Mouse (Mus musculus): ENCODE data around the gene Ubald2.

The Ubald2 gene

DNA sequence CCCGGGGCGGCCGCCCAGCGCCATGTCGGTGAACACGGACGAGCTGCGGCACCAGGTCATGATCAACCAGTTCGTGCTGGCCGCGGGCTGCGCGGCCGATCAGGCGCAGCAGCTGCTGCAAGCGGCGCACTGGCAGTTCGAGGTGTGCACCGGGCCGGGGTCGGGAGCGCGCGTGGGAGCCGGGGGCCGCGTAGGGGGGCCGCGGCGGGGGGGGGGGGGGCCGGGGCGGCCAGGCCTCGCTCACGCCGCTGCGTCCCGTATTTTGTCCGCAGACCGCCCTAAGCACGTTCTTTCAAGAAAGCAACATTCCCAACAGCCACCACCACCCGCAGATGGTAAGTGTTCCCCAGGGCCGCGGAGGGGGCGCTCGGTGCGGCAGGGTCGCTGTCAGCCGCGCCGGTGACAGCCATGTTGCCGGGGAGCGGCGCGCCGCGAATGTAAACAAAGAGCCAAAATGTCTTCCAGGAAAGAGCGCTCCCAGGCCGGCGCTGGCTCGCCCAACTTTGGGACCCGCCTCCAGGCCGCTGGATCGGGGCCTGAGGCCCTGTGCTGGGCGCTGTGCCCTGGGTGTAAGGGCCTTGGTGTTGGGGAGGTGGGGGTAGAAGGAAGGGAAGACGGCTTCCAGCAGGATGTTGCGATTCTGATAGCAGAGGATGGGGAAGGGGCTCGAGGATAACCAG is 533 bp downstream of the Ubald2 start:
- DNase-seq (ENCODE audit: low read depth): peak; percentile 90

DNA sequence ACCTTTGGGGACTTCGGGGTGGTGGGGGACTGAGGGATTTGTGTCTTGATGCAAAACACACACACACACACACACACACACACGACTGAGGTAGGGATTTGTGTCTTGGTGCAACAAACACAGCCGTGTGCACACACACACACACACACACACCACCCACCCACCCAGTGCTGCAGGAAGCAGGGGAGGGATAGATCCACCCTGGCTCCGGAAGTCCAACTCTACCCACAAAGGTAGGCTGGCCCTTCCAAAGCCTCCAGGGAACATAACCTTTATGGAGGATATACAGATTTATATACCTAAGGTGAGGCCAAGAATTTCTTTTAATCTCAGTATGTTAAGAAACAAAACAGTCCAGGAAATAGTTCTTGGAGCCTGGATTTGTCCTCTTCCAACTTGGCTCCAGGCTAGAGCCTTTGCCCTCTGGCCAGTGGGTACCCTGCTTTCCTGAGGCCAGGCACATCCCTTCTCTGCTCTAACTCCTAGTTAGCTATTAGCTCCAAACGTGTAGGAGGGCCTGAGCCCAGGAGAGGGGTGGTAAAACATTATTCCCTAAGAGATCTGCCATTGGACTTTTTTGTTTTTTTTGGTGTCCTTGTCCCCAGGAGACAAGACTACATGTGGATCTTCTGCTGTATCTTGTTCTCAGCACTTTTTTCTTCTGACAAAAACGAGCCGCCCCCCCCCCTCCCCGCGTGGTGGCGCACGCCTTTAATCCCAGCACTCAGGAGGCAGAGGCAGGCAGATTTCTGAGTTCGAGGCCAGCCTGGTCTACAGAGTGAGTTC is 1.3 kb downstream of the Ubald2 start:
- peak; percentile 38 for DNase-seq (ENCODE audit: low read depth)

DNA sequence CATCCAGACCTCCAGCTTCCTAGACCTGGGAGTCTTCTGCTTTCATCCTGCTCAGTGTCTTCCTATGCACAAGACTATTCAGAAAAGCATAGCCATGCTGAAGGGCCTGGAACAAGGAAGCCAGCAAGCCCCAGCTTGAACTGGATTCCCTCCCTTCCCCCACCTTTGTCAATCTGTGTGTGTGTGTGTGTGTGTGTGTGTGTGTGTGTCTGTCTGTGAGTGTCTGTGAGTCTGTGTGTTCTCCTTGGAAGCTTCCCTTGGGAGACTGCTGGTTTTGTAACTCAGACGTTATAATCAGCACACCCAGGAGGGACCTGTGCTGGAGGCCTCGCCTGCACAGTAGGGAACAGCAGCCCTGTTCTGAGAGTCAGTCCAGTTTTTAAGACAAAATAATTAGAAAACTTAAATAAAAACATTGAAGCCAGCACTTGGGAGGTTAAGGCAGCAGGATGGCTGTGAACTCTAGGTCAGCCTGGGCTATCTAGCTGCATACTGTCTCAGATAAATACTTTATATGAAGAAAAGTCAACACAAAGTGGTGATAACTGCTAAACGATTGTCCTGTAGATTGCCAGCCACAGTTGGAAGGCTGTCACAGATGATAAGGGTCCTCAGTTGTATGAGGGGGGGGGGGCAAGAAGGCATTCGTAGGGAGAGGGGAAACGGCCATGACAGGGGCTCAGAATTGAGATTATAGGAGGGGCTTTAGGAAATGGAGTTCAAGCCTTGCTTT is 2.3 kb downstream of the Ubald2 start:
- DNase-seq (ENCODE audit: low read depth): no peak

DNA sequence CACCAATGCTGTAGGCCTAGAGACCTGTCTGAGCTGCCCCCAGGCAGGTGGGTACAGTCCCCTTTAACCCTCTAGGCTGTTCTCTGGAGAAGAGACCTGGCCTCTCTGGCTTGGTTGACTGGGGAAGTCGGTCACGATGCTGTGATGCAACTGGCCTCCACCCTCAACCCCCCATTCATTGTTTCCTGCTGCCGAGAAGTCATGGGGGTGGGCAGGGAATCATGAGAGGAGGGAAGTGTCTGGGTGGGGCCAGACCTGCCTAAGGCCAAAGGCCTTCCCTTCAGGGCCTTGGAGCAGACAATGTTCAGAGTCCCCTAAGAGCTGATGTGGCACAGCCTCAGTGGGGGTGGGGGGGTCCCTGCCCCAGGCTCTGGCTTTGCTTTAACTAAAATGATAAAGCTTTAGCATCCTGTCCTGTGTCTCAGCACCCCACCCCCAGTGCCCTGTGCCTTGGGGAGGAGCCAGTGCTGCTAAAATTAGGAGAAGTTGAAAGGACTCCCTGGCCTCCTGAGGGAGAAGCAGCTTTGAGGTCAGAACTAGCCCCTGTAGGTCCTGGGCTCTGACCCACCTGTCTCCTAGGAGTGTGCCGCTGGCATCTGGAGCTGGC is 2.9 kb downstream of the Ubald2 start:
- DNase-seq (ENCODE audit: low read depth): no peak

DNA sequence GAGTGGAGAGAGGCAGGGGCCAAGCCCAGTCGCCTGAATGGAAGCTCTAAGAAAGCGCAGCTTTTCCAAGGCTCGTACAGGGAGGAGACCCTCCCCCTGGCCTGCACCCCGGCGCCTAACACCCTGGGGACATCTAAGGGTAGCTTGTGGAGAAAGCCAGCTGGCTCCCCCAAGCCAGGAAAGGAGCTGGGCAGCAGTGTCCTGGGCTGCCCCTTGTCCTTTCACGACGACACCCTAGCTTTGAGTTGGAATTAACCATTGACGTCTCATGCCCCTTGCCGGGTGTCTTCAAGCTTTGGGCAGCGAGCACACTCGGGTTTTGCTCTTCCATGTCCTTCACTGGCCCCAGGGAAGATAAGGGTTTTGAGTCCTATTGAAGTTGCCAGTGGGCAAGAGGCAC is 3.6 kb downstream of the Ubald2 start:
- DNase-seq (ENCODE audit: low read depth): no peak

DNA sequence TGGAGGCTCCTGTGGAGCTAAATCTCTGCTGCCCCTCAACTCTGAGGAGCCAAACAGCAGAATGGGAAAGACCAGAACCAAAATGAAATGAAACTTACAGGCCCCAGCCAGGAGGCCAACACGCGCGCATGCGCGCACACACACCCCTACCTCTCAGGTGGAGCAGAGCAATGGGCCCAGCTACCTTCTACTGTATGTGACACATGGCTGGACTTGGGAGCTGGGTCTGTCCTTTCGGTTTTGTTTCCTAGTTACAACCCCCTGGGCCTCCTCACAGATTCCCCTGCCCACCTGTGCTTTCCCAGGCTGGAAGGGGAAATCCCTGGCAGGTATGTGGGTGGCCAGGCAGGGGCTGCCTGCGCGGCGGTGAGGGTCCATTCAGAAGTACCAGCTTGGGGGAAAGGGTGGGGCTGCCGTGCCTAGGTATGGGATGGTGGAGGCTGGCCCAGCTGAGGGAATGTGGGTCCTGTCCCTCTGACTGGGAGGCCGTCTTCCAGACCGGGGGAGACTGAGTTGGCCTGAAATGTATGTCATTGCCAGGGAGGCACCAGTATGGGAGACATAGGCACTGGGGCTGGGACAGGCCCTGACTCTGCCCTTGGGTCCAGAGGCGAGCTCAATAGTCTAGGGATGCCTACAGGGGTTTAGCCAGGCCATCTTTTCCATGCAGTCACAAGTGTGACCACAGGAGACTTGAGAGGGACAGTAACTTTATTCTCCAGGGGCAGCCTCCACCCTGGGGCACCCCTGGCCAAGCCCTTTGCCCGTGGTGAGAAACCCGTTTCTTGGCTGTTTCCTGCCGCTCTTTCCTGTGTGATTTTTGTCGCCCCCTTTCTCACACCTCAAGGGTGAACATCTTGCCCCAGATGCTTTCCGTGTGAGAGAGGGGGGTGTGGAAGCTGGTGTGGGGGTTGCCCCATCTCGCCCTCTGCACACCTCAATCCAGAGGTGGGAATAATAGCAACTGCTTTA is 5.7 kb downstream of the Ubald2 start:
- no peak for DNase-seq (ENCODE audit: low read depth)

DNA sequence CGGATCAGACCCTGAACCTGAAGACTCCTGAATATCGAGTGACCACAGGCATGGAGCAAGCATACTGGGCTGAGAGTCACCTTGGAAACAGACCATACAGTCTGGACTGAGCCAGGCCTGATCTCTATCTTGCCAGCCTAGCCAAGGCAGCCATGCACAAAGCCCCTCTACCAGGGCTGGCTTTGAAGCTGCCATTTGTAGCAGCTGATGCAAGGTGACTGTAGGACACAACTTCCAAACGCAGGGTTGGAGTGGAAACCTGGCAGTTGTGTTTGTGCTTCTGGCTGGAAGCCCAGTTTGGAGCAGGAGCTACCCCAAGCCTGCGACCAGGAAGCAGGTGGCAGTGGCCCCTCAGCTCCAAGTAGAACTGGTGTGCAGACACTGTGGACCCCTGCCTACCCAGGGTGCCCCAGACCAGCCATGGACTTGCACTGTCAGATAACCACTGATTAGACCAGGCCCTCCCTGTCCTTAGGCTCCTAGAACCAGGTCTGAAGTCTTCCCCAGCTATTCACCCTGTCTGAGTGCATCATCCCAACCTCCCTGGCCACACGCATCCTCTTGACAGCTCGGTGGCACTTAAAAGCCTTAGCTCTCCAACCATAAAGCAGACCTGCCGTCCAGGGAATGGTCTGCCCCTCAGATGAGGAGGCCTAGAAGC is 6.6 kb downstream of the Ubald2 start:
- no peak for DNase-seq (ENCODE audit: low read depth)

DNA sequence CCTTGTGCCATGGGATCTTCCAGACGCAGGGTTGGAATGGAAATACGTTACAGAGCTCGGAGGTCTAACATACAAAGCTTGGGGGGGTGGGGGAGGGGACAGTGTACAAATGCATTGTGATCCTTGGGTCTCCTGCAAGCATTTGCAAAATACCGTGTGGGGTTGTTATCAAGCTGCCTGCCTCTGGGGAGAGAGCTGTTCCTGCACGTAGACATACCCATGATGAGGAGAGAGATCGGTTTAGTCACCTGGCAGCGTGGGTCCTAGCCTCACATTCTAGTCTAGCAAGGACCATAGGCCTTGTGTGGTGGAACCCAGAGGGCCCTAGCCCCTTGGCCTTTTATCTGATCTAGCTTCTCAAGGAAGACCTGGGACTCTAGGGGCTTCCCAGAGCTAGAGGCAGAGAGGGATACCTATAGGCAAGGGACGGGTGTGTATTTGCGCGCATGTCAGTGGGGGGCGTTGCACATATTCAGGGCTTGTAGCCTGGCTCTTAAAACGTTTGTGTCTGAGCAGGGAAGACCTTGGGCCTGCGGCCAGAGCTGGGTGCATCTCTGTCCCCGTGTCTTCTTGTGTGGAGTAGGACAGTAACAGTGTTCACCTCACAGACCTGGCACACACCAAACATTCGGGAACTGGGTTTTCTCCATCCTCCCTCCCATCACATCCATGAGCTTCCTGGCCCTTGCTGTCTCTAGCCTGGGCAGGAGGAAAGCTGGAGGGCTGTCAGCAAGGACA is 8.4 kb downstream of the Ubald2 start:
- no peak for DNase-seq (ENCODE audit: low read depth)

DNA sequence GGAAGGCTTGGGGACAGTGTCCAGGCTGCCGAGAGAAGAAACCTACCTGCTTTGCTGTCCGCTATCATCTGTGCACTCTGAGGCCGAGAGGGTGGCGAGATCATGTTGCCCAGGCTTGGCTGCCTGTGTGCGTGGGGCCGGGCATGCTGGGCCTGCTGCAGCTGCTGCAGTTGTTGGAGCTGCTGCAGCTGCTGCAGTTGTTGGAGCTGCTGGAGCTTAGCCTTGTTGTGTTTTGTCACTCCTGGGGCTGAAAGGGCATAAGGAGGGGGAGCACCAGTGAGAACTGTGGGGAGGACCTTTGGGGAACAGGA is 8.9 kb downstream of the Ubald2 start:
- no peak for DNase-seq (ENCODE audit: low read depth)

DNA sequence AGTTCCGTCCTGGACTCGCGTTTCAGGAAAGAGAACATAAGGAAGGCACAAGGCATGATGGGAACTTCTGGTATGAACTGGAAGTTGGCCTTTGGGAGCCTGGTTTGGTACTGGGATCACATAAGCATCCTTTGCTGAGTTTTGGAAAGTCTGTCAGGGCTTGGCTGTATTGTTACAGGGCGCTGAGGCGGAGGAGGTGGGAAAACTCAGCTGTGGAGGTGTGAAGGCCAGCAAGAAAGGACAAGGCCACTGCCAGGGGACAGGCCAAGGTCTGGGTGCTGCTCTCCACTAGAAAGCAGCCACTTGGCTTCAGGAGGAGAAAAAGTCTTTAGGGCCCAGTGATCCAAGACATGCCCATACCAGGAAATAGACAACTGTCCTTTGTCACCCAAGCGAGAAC is 9.4 kb downstream of the Ubald2 start:
- no peak for DNase-seq (ENCODE audit: low read depth)

DNA sequence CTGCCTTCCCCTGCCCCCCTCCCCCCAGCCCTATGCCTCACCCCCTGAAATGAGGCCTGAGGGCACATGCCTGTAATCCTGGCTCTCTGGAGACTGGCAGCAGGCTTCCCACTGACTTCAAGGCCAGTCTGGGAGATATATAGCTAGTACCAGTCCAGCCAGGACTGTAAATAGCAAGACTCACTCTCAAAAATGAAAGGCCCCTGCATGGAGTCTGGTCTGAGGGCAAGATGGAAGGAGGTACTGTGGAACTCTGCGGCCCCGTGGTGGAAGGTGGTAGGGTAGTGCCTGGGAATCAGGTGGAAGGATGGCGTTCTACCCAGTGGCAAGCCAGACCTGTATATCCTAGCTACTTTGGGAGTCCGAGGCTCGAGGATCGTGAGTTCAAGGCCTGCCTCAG is 10.0 kb downstream of the Ubald2 start:
- DNase-seq (ENCODE audit: low read depth): peak; percentile 35

DNA sequence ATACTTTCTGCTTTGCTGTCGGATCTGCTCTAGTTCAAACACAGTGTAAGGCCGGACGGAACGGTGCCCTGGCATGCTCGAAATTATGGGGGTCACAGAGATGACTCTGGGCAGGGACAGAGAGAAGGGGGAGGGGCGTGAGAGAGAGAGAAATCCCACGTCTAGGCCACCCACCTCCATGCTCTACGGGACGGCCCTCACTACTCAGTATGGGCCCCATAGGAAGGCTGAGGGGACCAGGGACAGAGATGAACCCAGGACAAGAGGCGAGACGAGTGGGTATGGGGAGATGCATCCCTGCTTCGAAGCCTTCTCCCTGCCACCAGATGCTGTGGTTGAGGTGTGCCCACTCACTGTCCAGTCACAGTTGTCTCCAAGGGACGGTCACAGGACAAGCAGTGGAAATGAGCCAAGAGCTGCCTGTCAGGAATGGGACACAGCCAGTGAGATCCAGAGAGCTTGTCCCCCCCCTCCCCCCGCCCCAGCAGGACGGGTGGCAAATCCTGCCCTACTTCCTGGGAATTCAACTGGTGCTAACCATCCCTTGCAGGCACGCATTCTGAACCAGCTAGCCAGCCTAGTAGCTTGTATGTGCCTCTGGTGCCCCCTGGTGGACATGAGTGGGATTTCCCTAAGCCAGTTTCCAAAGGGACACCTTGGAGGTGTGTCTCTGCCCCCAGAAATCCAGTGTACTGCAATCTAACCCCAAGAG is 11.9 kb downstream of the Ubald2 start:
- peak; percentile 94 for DNase-seq (ENCODE audit: low read depth)

DNA sequence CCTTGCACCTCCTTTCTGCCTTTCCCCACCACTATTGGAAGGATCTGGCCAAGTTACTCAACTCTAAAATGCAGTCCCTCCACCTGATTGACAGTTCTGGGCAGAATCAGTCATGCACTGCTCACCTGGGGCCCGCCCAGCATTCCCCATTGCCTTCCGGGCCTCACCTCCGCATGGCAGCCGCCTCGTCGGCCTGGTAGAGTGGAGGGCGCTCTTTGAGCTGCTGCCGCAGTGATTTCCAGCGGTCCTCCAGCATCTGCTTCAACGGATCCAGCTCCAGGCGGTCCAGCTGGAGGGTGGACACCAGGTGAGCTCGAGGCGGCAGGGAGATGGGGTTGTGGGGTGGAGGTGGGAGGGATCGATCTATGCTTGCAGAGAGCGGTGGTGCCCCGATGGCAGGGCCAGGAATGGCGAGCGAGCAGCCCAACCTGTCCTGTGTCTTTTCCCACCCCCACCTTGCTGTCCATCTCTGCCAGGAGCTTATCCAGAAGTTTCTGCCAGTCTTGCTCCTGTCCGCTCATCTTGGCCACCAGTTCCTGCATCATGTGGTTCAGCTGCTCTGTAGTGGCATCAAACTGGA is 12.5 kb downstream of the Ubald2 start:
- DNase-seq (ENCODE audit: low read depth): no peak

DNA sequence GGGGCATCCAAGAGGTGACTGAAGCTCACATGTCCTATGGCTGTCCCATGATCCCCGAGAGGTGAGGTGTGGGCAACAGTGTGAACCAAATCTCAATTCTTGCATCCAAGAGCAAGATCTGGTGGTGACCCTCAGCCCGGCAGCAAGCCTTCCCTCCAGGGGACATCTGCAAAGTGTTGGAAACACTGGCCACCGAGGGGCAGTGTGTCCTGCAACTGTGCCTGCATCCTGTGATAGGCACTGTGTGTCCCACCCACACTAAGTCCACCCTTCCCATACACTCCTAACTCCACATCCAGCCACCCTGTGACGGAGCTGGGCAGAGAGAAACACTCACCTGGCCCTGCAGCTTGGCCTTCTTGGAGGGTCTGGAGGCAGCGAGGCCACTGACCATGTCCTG is 13.9 kb downstream of the Ubald2 start:
- no peak for DNase-seq (ENCODE audit: low read depth)

DNA sequence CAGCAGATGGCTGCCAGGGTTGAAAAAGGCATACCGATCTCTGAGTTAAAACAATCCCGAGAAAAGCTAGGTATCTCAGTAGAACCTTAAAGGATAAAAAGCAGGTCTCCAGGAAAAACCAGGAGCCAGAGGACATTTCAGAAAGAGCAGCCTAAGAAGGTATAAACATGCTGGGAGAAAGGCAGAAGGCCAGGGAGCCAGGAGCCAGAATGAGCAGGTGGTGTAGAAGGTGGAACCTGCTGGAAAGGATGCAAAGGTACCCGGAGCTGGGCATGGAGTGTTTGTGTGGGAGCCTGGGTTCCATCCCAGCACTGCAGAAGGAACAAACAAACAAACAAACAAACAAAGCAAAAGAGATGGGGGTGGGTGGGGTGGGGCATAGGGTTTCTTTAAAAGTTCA is 15.4 kb downstream of the Ubald2 start:
- DNase-seq (ENCODE audit: low read depth): no peak

DNA sequence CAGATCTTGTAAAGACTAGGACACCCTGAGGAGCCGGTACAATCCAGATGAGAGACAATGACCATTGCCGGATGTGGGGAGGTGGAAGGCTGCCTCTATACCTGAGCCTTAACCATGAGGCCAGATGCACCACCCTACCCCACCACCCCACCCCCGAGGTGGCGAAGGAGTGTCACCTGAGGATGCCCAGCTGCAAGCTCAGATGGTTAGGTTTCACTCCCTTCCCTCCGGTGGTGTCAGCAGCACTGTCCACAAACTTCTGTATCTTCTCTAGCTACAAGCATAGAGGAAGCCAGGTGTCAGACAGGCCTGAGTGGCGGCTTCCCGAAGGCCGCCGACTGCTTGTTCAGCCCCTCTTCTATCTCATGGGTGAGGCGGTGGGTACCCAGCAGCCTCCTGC is 20.0 kb downstream of the Ubald2 start:
- DNase-seq (ENCODE audit: low read depth): no peak

DNA sequence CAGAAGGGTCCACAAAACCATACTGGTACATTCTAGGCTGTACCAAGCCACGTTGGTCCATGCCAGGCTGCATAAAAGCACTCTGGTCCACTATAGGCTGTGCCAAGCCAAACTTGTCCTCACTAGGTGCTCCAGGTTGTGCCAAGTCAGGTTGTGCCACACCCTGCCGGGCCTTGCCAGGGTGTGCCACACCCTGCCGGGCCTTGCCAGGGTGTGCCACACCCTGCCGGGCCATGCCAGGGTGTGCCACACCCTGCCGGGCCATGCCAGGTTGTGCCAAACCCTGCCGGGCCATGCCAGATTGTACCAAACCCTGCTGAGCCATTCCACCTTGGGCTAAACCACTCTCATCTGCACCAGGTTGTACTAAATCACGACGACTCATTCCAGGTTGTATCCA is 22.3 kb downstream of the Ubald2 start:
- DNase-seq (ENCODE audit: low read depth): no peak

DNA sequence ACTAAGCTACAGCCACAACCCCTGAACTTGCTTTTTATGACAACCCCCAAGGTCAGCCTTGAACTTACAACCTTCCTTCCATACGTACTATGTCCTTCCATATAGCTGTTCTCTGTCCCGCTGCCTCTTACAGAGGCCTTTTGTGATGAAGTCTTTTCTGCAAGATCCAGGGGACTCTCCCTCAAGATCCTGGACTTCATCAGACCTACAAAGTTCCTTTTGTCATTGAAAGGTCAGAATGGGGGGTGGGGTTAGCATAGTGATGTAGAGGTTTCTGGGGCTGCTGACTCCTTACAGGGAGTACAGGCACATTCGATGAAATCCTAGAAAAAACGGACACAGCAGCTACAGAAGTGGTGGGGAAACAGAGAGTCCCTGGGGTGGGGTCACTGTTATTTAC is 25.9 kb downstream of the Ubald2 start:
- DNase-seq (ENCODE audit: low read depth): no peak

DNA sequence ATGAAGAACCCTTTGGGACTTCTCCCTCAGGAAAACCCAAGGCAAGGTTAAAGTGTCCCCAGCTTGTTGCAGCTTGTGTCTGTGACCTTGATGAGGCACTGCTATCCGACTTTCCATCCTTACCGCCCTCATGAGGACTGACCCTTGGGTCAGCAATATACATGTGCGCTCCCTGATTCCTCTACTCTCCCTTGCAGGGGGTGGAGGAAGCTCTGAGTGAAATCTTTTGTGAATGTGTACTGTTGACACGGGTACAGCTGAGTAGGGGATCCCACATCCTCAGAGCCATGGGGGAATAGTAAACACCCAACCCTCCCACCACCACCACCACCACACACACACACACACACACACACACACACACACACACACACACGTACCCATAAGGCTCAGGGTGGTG is 29.4 kb downstream of the Ubald2 start:
- DNase-seq (ENCODE audit: low read depth): no peak
